10 mouse cellular contexts compared by ENCODE assay signal in the genomic region with DNA sequence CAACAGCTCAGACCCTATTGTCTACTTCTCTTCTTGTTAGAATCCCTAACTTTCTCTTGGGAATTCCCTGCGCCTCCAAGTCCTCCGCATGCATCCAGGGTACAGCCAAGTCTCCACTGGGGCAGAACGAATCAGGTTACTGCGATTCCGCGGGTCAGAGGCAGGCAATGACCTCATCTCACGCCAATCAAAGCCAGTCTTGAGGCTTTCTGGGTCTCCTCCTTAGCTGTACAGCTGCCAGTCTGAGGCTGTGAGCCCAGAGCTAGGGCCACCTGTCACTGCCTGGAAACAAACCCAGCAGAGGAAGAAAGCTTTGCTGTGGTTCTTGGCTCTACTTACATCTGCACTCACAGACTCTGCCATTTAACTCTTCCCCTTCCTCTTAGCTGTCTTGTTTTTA. TPM values are rescaled to one million over a fixed set of nuclear protein-coding genes. Genes with fewer than 3 reads are reported as not detected.
DNase-seq lines count a peak whose midpoint lies in the region; ATAC-seq lines count a peak whose summit lies in the region.
"Had no signal": no experiment of that assay in that cellular context is flagged by ENCODE, and none has a peak within 500 bp of the region (broad histone marks: within the 10 kb centered on the region; RNA-seq: fewer than 3 reads in every experiment).

No protein-coding gene starts in this region.

- no peak overlapping the region for H3K27ac ChIP-seq in midbrain, embryonic 14.5 days (replicated peaks; ENCODE audit: low read depth, low read length)
- no peak overlapping the region for H3K27ac ChIP-seq in intestine, embryonic 15.5 days
- H3K27ac ChIP-seq: liver, embryonic 14.5 days had no signal

- H3K27me3 ChIP-seq in midbrain, embryonic 14.5 days (ENCODE audit: control insufficient read depth, insufficient read depth, low read length), result no peaks in the 10 kb centered on the region
- H3K27me3 ChIP-seq in intestine, embryonic 15.5 days (replicated peaks), result no peaks in the 10 kb centered on the region

- H3K4me3 ChIP-seq in midbrain, embryonic 14.5 days (replicated peaks; ENCODE audit: low read depth, low read length), result no peak overlapping the region
- no peak overlapping the region for H3K4me3 ChIP-seq in intestine, embryonic 15.5 days (replicated peaks)

- H3K4me2 ChIP-seq in midbrain, embryonic 14.5 days (ENCODE audit: low read length), result no peak overlapping the region
- no peak overlapping the region for H3K4me2 ChIP-seq in intestine, embryonic 15.5 days (replicated peaks)

- DNase-seq in heart, adult 18-20 months, result peak; percentile 67 to 85
- DNase-seq in heart, adult 8-10 months (ENCODE audit: low spot score), result no peak
- DNase-seq in embryo, embryonic 11 days, result peak; percentile 50
- DNase-seq in heart, postnatal 36 days, result peak; percentile 50 to 52
- peak; percentile 48 for DNase-seq in midbrain, embryonic 14.5 days
- no peak for DNase-seq in adrenal gland, postnatal 10 days
- DNase-seq in frontal cortex, postnatal 10 days (ENCODE audit: low spot score in 2 of 2), result no peak

- intact Hi-C loops in heart, postnatal 36 days (cut with DNase I), result no loop called here

- H3K4me1 ChIP-seq in midbrain, embryonic 14.5 days (ENCODE audit: control insufficient read depth, insufficient read depth, low read length), result no peaks in the 10 kb centered on the region
- no peaks in the 10 kb centered on the region for H3K4me1 ChIP-seq in intestine, embryonic 15.5 days (replicated peaks)

- WGBS in midbrain, embryonic 14.5 days, result 15% methylated on average over 7 of the region's 7 CpGs
- 56% methylated on average over 7 of the region's 7 CpGs for WGBS in intestine, embryonic 15.5 days

- ATAC-seq in midbrain, embryonic 14.5 days (ENCODE audit: low FRiP score, low TSS enrichment), result peak; percentile 34; the same call in 1 of the 2 replicates
- ATAC-seq in intestine, embryonic 15.5 days, result no peak

- H3K9ac ChIP-seq in midbrain, embryonic 14.5 days (replicated peaks; ENCODE audit: low read length), result no peak overlapping the region
- H3K9ac ChIP-seq in intestine, embryonic 15.5 days, result no peak overlapping the region
- H3K9ac ChIP-seq: liver, embryonic 14.5 days had no signal

- no peaks in the 10 kb centered on the region for H3K36me3 ChIP-seq in midbrain, embryonic 14.5 days (ENCODE audit: control insufficient read depth, insufficient read depth, low read length)
- peaks cover 11% of the 10 kb centered on the region; the same call in 1 of the 2 replicates for H3K36me3 ChIP-seq in intestine, embryonic 15.5 days

- H3K9me3 ChIP-seq in midbrain, embryonic 14.5 days (ENCODE audit: control insufficient read depth, low read length), result peaks cover 4% of the 10 kb centered on the region; the same call in 1 of the 2 replicates
- no peaks in the 10 kb centered on the region for H3K9me3 ChIP-seq in intestine, embryonic 15.5 days

RNA-seq across cellular contexts. Expression of gene Ltbp4, which starts 21.5 kb away (rescaled TPM):
- total RNA-seq in heart, adult 18-20 months (2021), result 100 to 1,000 TPM; 185 to 206 TPM
- 100 to 1,000 TPM; 166 to 198 (median 187) TPM for total RNA-seq in heart, adult 8-10 months (2022)
- total RNA-seq in heart, postnatal 36 days (2021), result 100 to 1,000 TPM; 207 to 236 TPM
- 6.4 and 7.4 TPM in 2 replicates for polyA plus RNA-seq in midbrain, embryonic 14.5 days (2014; fragmentation: Nextera tagmentation; extraction: Ambion mirVana)
- 75.9 and 92.8 TPM in 2 replicates for polyA plus RNA-seq in intestine, embryonic 15.5 days (2015; fragmentation: Nextera tagmentation; extraction: Ambion mirVana)
- total RNA-seq in adrenal gland, postnatal 10 days (2021), result 100 to 1,000 TPM; 107 to 111 TPM
- total RNA-seq: common myeloid progenitor, adult 5-6 weeks had no signal

RNA-seq across cellular contexts. Expression of gene Shkbp1, which starts 39.9 kb away (rescaled TPM):
- total RNA-seq in heart, adult 18-20 months (2021), result 1 to 10 TPM; 5.6 to 6.3 TPM
- 1 to 10 TPM; 4.8 to 8.0 (median 6.0) TPM for total RNA-seq in heart, adult 8-10 months (2022)
- total RNA-seq in heart, postnatal 36 days (2021), result 1 to 10 TPM; 6.5 to 7.5 TPM
- polyA plus RNA-seq in midbrain, embryonic 14.5 days (2014; fragmentation: Nextera tagmentation; extraction: Ambion mirVana), result 50.4 and 52.5 TPM in 2 replicates
- polyA plus RNA-seq in intestine, embryonic 15.5 days (2015; fragmentation: Nextera tagmentation; extraction: Ambion mirVana), result 35.0 and 35.5 TPM in 2 replicates
- 10 to 100 TPM; 19.6 to 22.9 TPM for total RNA-seq in adrenal gland, postnatal 10 days (2021)

RNA-seq across cellular contexts. Expression of gene Gm20479, which starts 41.3 kb away (rescaled TPM):
- total RNA-seq in heart, adult 18-20 months (2021), result not detected
- total RNA-seq in heart, adult 8-10 months (2022), result not detected
- total RNA-seq in heart, postnatal 36 days (2021), result not detected
- polyA plus RNA-seq in midbrain, embryonic 14.5 days (2014; fragmentation: Nextera tagmentation; extraction: Ambion mirVana), result not detected in 2 replicates
- 1.8 TPM in 1 of 2 replicates, not detected in the other for polyA plus RNA-seq in intestine, embryonic 15.5 days (2015; fragmentation: Nextera tagmentation; extraction: Ambion mirVana)
- 1 to 10 TPM in 1 of 2 experiments, not detected in 1; 2.5 TPM for total RNA-seq in adrenal gland, postnatal 10 days (2021)
- total RNA-seq: common myeloid progenitor, adult 5-6 weeks had no signal

RNA-seq across cellular contexts. Expression of gene Numbl, which starts 57.7 kb away (rescaled TPM):
- 1 to 10 TPM; 2.4 to 3.3 TPM for total RNA-seq in heart, adult 18-20 months (2021)
- total RNA-seq in heart, adult 8-10 months (2022), result 1 to 10 TPM; 3.4 to 5.0 (median 4.1) TPM
- total RNA-seq in heart, postnatal 36 days (2021), result 1 to 10 TPM; 5.7 to 6.1 TPM
- polyA plus RNA-seq in midbrain, embryonic 14.5 days (2014; fragmentation: Nextera tagmentation; extraction: Ambion mirVana), result 33.7 and 50.1 TPM in 2 replicates
- 16.2 and 16.5 TPM in 2 replicates for polyA plus RNA-seq in intestine, embryonic 15.5 days (2015; fragmentation: Nextera tagmentation; extraction: Ambion mirVana)
- total RNA-seq in adrenal gland, postnatal 10 days (2021), result 10 to 100 TPM; 11.3 to 13.6 TPM

Comparison
In these comparisons a context has a peak if more than half of its experiments do, and no peak if none do; other contexts are left out.
1. DNase-seq: peak in heart, adult 18-20 months (2 of 2), embryo, embryonic 11 days (single experiment), heart, postnatal 36 days (2 of 2) and midbrain, embryonic 14.5 days (single experiment); none in heart, adult 8-10 months (single experiment), adrenal gland, postnatal 10 days (single experiment) and frontal cortex, postnatal 10 days (0 of 2).